Mouse (Mus musculus) ES-E14 (cell line): ENCODE measurements around the gene Olfml2a. TPM values are rescaled to one million over a fixed set of nuclear protein-coding genes. Genes with fewer than 3 reads are reported as not detected.
"Not testable (repeated sequence)": the region's sequence is repeated elsewhere in the genome, so short reads cannot be mapped to it uniquely, and the experiment has no call there.

ENCODE experiments used
- DNase-seq: peaks from one replicate; pipeline ENCODE4 v3.0.0-alpha.2; 2013; ENCODE audit warnings: low read depth, low spot score
- H3K27ac ChIP-seq: 2 replicates; pipeline ENCODE4 v1.5.1; 2012; ENCODE audit warnings: low read depth, mild to moderate bottlenecking, low read length, moderate library complexity, mixed read lengths; ENCODE audit not compliant: poor library complexity, insufficient read depth, severe bottlenecking
- H3K36me3 ChIP-seq: 2 replicates; pipeline ENCODE4 v1.6.1; 2012; ENCODE audit warnings: mild to moderate bottlenecking, low read length, moderate library complexity, mixed read lengths; ENCODE audit not compliant: control insufficient read depth, poor library complexity, insufficient read depth, severe bottlenecking
- H3K4me1 ChIP-seq, 2 experiments: fragments of 150-350 bp in 1 of 2; sonication (generic) in 1 of 2; 2 replicates each; pipeline ENCODE4 v1.6.1; 2012; ENCODE audit warnings: low read length in 2 of 2, mild to moderate bottlenecking in 1 of 2, mixed read lengths in 1 of 2; ENCODE audit not compliant: control insufficient read depth in 2 of 2, insufficient read depth in 2 of 2, poor library complexity in 1 of 2
- H3K4me3 ChIP-seq, 2 experiments: fragments of 150-350 bp in 1 of 2; sonication (generic) in 1 of 2; 2 replicates each; pipeline ENCODE4 v1.5.1; 2012; ENCODE audit warnings: low read length in 2 of 2, low read depth in 1 of 2, mild to moderate bottlenecking in 1 of 2, mixed read lengths in 1 of 2; ENCODE audit not compliant: insufficient read depth in 1 of 2, poor library complexity in 1 of 2, severe bottlenecking in 1 of 2
- H3K9ac ChIP-seq: 2 replicates; pipeline ENCODE4 v1.6.1; 2012; ENCODE audit warnings: low read depth, mild to moderate bottlenecking, low read length, mixed read lengths; ENCODE audit not compliant: poor library complexity, insufficient read depth, severe bottlenecking
- H3K9me3 ChIP-seq: fragments of 150-350 bp; sonication (generic); 2 replicates; pipeline ENCODE4 v1.6.1; 2012; ENCODE audit warnings: low read depth, mild to moderate bottlenecking, low read length; ENCODE audit not compliant: control insufficient read depth, insufficient read depth
- CHD2 ChIP-seq: IDR thresholded peaks from 2 replicates; pipeline ENCODE4 v1.6.1; 2014; ENCODE audit warnings: mild to moderate bottlenecking, low read depth, low read length, inconsistent platforms
- HCFC1 ChIP-seq: IDR thresholded peaks from 2 replicates; pipeline ENCODE4 v1.6.1; 2012; ENCODE audit warnings: low read length, inconsistent platforms, borderline replicate concordance; ENCODE audit not compliant: insufficient read depth
- MAFK ChIP-seq: IDR thresholded peaks from 2 replicates; pipeline ENCODE4 v1.6.1; 2014; ENCODE audit warnings: mild to moderate bottlenecking, low read depth, low read length, inconsistent platforms; ENCODE audit not compliant: insufficient read depth
- ZC3H11A ChIP-seq: IDR thresholded peaks from 2 replicates; pipeline ENCODE4 v1.6.1; 2012; ENCODE audit warnings: low read depth, mild to moderate bottlenecking, inconsistent platforms, low read length, borderline replicate concordance
- ZNF384 ChIP-seq: IDR thresholded peaks from 2 replicates; pipeline ENCODE4 v1.6.1; 2012; ENCODE audit warnings: low read depth, low read length, inconsistent platforms
- in situ Hi-C, 2 experiments: fragments of 600-800 bp; cut with MboI; formaldehyde crosslinking; loops; one replicate each; pipeline ENCODE4 v1.15.1; 2025; ENCODE audit warnings: low sequenced_read_pairs in 2 of 2, inconsistent platforms in 1 of 2; ENCODE audit not compliant: unreplicated experiment in 2 of 2
- total RNA-seq: library from RNA; depleted of rRNA; stranded (reverse); fragments of 300-350 nt; gene quantifications from 2 replicates; pipeline ENCODE4 v1.2.3, GENCODE M21; 2012

Olfml2a gene
- total RNA-seq, 1 experiment, result 0.27 TPM

GRCm38 (mm10) chr2:39008350-39008851 is 76.6 kb downstream of the Olfml2a start:
- Histone ChIP-seq H3K36me3 (peaks cover 19% of the 10 kb centered on the region), H3K9me3 (no peaks in the 10 kb centered on the region), H3K4me1 (peaks cover 3 to 4% of the 10 kb centered on the region in 2 experiments; a peak in 3 of 4 replicates), H3K4me3 (peak overlapping the region; percentile 78 to 98), H3K9ac (peak overlapping the region; percentile 99), H3K27ac (peak overlapping the region; percentile 72; the same call in 1 of the 2 replicates)
- no peak for DNase-seq
- TF ChIP-seq ZNF384 (no peak), ZC3H11A (no peak), HCFC1 (no peak), CHD2 (no peak), MAFK (no peak)
- in situ Hi-C loops, result no loop called here

DNA sequence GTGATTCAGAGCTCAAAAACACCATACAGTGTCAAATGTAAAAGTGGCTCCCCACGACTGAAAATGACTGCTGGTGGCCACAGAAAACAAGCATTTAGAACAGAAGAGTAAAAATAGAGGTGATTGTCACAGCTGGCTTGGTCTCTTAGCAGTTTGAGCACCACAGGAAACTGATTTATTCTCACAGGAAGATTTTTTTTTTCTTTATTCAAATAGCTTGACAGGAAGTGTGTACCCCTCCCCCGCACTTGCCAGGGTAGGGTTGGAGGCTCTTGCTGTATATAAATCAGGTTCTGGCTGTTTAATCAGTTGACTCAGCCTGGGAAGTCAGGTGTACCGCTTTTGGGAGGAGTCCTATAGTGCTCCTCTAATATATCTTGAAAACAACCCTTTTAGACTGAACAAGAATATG is 77.2 kb downstream of the Olfml2a start:
- TF ChIP-seq ZC3H11A (no peak), CHD2 (no peak), MAFK (no peak), HCFC1 (no peak), ZNF384 (no peak)
- Histone ChIP-seq H3K9ac (peak overlapping the region; percentile 99), H3K4me1 (peaks cover 3 to 4% of the 10 kb centered on the region in 2 experiments; a peak in 3 of 4 replicates), H3K36me3 (peaks cover 16% of the 10 kb centered on the region), H3K4me3 (peak overlapping the region; percentile 78 to 98), H3K27ac (no peak overlapping the region), H3K9me3 (no peaks in the 10 kb centered on the region)
- in situ Hi-C loops, result no loop called here
- no peak for DNase-seq

DNA sequence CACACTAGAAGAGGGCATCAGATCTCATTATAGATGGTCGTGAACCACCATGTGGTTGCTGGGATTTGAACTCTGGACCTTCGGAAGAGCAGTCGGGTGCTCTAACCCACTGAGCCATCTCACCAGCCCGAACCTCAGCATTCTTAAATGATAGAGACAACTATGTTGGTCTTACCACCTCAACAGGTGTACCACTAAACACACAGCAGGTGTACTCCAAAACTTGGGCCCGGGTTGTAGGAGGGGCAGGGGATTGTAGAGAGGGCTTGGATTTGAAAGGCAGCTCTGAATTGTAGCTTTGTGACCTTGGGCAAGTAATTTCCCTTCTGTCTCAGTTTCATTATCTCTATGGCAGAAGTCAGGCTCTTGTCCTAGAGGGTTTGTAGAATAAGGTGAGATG is 78.4 kb downstream of the Olfml2a start:
- peaks cover 10% of the 10 kb centered on the region for H3K36me3 ChIP-seq
- H3K9me3 ChIP-seq, H3K27ac ChIP-seq, H3K9ac ChIP-seq, H3K4me1 ChIP-seq, H3K4me3 ChIP-seq, DNase-seq, in situ Hi-C loops: not testable (repeated sequence)

- in situ Hi-C loops, result no loop called here
These were observed 79.5 kb downstream of the Olfml2a start for GRCm38 (mm10) chr2:39011264-39011663.

DNA sequence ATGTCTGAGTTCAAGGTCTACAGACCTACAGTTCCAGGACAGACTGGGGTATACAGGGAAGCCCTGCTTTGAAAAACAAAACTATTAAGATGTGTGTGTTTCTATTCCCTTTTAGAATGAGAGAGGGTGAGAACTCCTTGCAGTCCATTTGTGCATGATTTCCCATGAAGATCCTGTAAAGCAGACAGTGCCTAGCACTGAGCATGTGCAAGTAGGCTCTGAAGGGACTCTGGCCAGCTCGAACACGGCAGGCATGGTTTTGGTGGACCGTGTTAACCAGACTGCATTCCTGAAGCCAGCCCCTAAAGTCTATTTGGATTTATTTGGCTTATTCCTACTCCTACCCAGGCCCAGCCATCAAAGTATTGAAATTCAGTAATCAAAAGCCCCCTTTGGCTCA is 80.2 kb downstream of the Olfml2a start:
- in situ Hi-C loops, result no loop called here

More at GRCm38 (mm10) chr2:39011264-39011663, 79.5 kb downstream of the Olfml2a start:
- no peak for TF ChIP-seq CHD2
- TF ChIP-seq ZC3H11A, result no peak
- TF ChIP-seq ZNF384, result no peak
- TF ChIP-seq MAFK, result no peak
- TF ChIP-seq HCFC1, result no peak
- Histone ChIP-seq H3K36me3 (peaks cover 15% of the 10 kb centered on the region), H3K27ac (no peak overlapping the region), H3K9ac (no peak overlapping the region), H3K4me3 (no peak overlapping the region), H3K9me3 (no peaks in the 10 kb centered on the region), H3K4me1 (peaks cover under 1 to 4% of the 10 kb centered on the region in 2 experiments; a peak in 3 of 4 replicates)
- DNase-seq, result no peak

More for the DNA sequence above, 80.2 kb downstream of the Olfml2a start:
- Histone ChIP-seq H3K4me1 (peaks cover 0 to under 1% of the 10 kb centered on the region in 2 experiments; a peak in 2 of 4 replicates), H3K9me3 (no peaks in the 10 kb centered on the region), H3K36me3 (peaks cover 19% of the 10 kb centered on the region), H3K27ac (no peak overlapping the region), H3K9ac (no peak overlapping the region), H3K4me3 (no peak overlapping the region)
- no peak for DNase-seq
- no peak for TF ChIP-seq CHD2
- TF ChIP-seq ZC3H11A, result no peak
- no peak for TF ChIP-seq MAFK
- no peak for TF ChIP-seq ZNF384
- no peak for TF ChIP-seq HCFC1
